Mouse (Mus musculus): ENCODE results near the gene Dzip1.

Dzip1 gene

GRCm38 (mm10) chr14:118840027-118840426, 85.2 kb downstream of the Dzip1 start:
- ATAC-seq (ENCODE audit: insufficient number of reproducible peaks, low FRiP score, low TSS enrichment): no peak

GRCm38 (mm10) chr14:118839416-118839815, 85.8 kb downstream of the Dzip1 start:
- no peak; the same call in 1 of the 2 replicates for ATAC-seq (ENCODE audit: insufficient number of reproducible peaks, low FRiP score, low TSS enrichment)

- no peak for ATAC-seq (ENCODE audit: insufficient number of reproducible peaks, low FRiP score, low TSS enrichment)
Observed at GRCm38 (mm10) chr14:118838556-118839120, 86.6 kb downstream of the Dzip1 start.

DNA sequence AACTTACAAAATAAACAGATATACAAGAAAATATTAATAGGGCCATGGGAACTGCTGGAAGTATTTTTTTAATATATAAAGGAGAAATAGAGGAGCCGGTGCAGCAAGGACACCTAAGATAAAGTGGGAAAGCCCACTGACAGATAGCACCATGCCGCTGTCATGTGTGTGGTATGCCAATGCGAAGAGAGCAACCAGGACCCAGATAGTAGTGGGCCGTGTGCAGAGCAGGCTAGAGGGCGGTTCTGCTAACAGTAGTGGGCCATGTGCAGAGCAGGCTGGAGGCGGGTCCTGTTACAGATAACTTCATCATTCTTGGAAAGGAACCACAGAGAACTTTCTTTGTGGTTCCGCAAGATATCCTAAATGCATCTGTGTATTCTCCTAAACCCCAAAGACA, 88.5 kb downstream of the Dzip1 start:
- ATAC-seq (ENCODE audit: insufficient number of reproducible peaks, low FRiP score, low TSS enrichment): no peak

GRCm38 (mm10) chr14:118836145-118836544, 89.1 kb downstream of the Dzip1 start:
- no peak for ATAC-seq (ENCODE audit: insufficient number of reproducible peaks, low FRiP score, low TSS enrichment)

DNA sequence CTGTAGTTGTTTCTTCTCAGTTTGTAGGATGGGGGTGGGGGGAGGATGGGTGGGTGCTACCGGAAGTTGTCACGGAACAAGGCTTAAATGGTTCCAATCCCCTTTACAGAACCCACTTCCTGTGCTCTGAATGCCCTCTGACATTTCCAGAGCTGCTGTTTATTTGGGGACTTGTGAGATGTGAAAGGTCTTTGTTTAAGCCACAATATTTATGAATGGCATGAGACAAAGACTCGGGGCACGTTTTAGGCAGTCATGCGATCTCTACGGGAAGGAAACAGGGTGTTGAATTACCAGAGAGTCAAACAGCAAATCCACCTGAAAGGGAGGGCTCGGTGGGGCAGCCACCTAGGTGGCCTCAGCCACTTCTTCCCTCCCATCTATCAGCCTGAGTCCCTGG, 90.9 kb downstream of the Dzip1 start:
- ATAC-seq (ENCODE audit: insufficient number of reproducible peaks, low FRiP score, low TSS enrichment): no peak

DNA sequence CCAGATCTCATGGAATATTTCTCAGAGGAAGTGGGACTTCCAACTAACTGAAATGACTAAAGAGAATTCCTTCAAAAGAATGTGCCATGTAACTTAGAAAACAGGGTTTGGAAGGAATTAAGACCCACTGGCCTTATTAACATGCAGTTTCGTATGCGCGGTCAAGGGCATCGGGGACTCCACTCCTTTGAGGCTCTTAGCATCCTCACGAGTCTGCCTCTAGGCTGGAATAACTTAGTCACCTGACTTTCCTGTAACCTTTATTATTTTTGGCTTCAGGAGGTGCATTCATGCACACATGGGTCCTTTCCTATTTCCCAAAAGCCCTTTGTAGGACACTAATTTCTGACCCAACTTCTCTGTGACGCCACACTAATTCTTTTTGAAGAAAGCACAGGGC, 92.0 kb downstream of the Dzip1 start:
- ATAC-seq (ENCODE audit: insufficient number of reproducible peaks, low FRiP score, low TSS enrichment): no peak

GRCm38 (mm10) chr14:118831597-118831996, 93.7 kb downstream of the Dzip1 start:
- ATAC-seq (ENCODE audit: insufficient number of reproducible peaks, low FRiP score, low TSS enrichment): no peak

GRCm38 (mm10) chr14:118829331-118830095, 95.7 kb downstream of the Dzip1 start:
- no peak for ATAC-seq (ENCODE audit: insufficient number of reproducible peaks, low FRiP score, low TSS enrichment)

- ATAC-seq (ENCODE audit: insufficient number of reproducible peaks, low FRiP score, low TSS enrichment): no peak
Observed at GRCm38 (mm10) chr14:118827283-118827904, 97.9 kb downstream of the Dzip1 start.

DNA sequence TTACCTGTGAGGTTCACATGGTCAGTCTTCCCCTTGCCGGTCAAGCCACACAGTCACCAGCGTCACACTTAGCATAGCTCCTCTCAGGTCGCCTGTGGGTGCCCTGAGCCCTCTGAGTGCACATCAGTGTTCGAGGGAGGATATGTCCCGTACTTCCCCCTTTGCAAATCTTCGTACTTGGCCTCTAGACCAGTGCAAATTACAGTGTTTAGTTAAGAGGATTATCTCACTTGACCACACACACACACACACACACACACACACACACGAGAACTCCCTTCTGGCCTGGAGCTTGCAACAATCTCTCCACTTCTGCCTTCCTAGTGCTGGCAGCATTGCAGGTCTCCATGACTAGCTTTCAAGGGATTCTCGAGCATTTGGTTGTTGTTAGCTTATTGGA, 98.9 kb downstream of the Dzip1 start:
- no peak for ATAC-seq (ENCODE audit: insufficient number of reproducible peaks, low FRiP score, low TSS enrichment)

Data from cerebellum, adult (tissue).